Mouse (Mus musculus): ENCODE results near the gene Fndc10.
"Not testable (repeated sequence)": the region's sequence is repeated elsewhere in the genome, so short reads cannot be mapped to it uniquely, and the experiment has no call there.

Gene Fndc10

DNA sequence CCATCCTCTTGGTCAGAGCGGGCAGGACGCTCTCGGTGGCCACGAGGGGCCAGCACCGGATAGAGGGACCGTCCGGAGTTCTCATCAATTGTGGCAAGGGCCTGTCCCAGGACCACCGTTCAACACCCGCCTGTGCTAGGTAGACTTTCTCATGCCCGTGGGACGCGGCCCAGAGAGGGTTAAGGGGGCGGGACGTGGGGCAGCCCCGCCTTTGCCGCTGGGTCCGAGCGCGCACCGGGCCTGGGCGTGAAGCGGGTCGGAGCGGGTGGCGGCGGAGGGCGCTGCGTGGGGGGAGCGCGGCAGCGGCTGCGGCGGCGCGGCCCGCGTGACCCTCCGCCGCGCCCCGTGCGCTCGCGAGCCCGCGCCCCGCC is at the start of gene Fndc10:
TSS of gene Fndc10 (plus strand) at position 232 of the 371 bp plus-strand sequence.
- DNase-seq (ENCODE audit: low read depth): peak; percentile 61

GRCm38 (mm10) chr4:155645308-155645707 is 48.8 kb upstream of the Fndc10 start, which contains the start of gene Gm10563:
TSS of gene Gm10563 (minus strand) at chr4:155645408.
- not testable (repeated sequence) for DNase-seq (ENCODE audit: low read depth)

DNA sequence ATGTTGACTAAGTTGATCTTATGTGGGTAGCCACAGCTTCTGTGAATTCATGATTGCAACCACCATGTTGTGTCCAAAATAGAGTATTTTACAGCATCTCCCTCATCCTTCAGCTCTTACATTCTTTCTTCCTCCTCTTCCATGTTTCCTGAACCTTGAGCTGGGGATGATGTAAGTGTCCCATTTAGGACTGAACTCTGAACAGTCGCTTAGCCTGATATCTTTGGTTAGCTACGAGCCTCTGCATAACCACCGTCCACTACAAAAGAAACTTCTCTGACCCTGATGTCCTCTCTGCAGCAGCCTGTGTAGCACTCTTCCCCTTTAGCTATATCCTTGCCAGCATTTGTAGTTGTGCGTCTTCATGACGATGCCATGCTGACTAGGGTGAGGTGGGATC is 48.4 kb upstream of the Fndc10 start:
- DNase-seq (ENCODE audit: low read depth): no peak

GRCm38 (mm10) chr4:155649355-155649754 is 44.8 kb upstream of the Fndc10 start:
- no peak for DNase-seq (ENCODE audit: low read depth)

DNA sequence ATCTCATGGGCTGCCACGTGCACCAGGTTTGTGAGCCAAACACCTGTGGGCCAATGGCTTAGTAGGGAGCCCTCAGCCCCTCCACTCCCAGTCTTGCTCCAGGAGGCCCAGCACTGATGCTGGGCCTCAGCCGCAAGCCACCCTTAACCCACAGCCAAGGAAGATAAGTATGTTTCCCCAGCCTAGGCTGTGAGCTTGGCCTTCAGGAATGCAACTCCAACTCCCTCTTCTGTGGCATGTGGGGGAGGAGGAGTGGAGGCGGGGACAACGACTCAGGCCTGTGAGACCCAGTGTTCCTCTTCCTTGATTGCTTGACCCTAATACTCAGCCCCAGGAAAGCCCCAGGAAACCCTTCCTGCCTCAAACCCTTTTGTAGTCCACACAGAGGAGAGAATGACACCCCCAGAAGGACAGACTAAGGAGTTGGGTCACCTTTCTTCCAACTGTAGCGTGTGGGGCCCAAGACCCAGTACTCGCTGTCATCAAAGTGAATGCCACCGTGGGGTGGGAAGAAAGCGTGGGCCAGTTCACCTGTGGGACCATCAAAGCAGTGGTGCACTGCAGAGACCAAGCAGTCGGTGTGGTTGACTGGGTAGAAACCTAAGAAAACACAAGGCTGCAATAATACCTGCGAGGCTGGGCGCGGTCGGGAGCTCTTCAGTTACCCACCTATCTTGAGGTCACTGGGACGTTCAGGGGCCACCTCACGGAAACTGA is 42.4 kb upstream of the Fndc10 start:
- peak; percentile 69 for DNase-seq (ENCODE audit: low read depth)

- DNase-seq (ENCODE audit: low read depth): no peak
These were observed 41.7 kb upstream of the Fndc10 start for GRCm38 (mm10) chr4:155652283-155653085.

GRCm38 (mm10) chr4:155653086-155653450 is 41.1 kb upstream of the Fndc10 start, which contains the start of gene Mmp23:
TSS of gene Mmp23 (minus strand) at chr4:155653384.
- no peak for DNase-seq (ENCODE audit: low read depth)

DNA sequence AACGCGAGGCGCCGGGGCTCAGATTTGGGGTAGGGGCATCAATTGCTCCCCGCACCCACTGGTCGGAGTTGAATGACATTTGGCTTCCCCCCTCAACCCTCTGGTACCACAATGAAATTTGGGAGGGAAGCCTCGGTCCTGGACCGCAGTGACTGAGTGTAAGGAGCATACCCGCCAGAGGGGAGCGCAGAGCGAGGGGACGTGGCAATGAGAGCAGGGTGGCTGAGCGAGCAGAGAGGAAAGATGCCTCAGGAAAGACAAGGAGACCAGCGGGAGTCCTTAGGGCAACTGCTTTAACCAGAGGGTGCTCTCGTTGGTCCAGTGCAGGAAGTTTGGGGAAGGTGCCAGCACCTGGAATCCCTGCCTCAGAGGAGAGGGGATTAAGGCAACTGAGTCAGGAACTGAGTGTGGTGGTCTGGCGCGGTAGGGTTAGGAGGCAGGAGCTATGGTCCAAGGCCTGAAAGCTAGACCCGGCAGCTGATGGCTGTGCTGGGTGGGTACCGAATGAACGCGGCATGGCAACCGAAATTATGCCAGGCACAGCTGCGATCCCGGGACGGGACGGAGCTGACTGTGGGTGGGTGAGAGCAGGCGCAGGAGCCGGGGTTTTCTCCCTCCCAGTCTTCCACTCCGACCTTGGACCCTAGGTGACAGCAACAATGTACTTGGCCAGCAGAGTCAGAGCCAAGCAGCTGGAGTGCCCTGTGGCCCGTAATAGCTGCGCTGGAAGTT is 40.5 kb upstream of the Fndc10 start:
- no peak for DNase-seq (ENCODE audit: low read depth)

GRCm38 (mm10) chr4:155654183-155654455 is 40.0 kb upstream of the Fndc10 start:
- DNase-seq (ENCODE audit: low read depth): no peak

- DNase-seq (ENCODE audit: low read depth): no peak
These were observed 39.5 kb upstream of the Fndc10 start for GRCm38 (mm10) chr4:155654456-155655298.

- no peak for DNase-seq (ENCODE audit: low read depth)
These were observed 37.9 kb upstream of the Fndc10 start for GRCm38 (mm10) chr4:155656214-155656751.

DNA sequence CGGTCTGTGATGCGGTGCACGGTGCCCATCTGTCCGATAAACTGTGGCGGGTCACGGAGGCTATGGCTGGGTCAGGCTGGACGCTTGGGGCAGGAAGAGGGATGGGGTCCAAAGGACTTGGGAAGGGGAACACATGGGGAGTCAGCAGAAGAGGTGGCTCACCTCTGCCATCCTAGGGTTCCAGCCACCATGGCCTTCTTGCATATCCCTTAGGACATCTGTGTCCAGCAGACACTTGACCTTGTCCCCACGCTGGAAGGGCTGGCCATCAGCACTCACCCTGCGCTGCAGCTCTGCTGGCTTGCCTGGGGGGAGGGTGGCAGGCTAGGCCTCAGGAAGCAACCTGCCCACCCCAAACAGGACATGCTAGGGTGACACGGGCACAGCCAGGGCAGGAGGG is 35.2 kb upstream of the Fndc10 start:
- no peak for DNase-seq (ENCODE audit: low read depth)

DNA sequence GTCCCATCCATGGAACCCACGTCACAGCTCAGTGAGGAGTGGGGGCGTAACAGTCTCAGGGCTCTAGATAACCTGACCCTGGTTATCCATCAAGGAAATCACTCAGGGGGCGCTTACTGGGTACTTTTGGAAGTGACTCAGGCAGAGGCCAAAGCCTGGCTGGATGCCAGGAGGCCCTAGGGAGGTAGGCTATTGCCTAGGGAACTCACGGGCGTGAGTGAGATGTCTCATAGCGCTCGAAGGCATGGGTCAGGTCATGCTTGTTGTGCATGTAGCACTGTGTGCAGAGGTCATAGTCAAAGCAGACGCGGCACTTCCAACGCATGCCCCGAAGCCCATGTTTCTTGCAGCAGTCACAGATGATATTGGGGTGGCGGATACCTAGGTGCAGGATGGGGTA is 33.5 kb upstream of the Fndc10 start:
- DNase-seq (ENCODE audit: low read depth): peak; percentile 58

DNA sequence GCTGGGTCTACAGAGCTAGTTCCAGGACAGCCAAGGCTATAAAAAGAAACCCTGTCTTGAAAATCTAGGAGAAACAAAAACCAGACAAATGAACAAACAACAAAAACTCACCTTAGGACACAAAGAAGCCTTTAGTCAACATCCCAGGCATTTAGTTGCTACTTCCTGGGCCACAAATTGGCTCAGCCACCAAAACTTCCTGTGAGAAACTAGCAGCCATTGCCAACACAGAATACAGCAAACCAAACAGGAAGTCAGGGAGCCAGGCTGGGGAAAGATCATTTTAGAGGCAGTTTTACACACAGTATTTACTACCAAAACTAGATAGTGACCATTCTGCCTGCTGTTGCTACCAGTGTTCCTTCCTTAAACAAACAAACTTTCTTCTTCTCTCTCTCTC is 27.2 kb upstream of the Fndc10 start:
- DNase-seq (ENCODE audit: low read depth): no peak

DNA sequence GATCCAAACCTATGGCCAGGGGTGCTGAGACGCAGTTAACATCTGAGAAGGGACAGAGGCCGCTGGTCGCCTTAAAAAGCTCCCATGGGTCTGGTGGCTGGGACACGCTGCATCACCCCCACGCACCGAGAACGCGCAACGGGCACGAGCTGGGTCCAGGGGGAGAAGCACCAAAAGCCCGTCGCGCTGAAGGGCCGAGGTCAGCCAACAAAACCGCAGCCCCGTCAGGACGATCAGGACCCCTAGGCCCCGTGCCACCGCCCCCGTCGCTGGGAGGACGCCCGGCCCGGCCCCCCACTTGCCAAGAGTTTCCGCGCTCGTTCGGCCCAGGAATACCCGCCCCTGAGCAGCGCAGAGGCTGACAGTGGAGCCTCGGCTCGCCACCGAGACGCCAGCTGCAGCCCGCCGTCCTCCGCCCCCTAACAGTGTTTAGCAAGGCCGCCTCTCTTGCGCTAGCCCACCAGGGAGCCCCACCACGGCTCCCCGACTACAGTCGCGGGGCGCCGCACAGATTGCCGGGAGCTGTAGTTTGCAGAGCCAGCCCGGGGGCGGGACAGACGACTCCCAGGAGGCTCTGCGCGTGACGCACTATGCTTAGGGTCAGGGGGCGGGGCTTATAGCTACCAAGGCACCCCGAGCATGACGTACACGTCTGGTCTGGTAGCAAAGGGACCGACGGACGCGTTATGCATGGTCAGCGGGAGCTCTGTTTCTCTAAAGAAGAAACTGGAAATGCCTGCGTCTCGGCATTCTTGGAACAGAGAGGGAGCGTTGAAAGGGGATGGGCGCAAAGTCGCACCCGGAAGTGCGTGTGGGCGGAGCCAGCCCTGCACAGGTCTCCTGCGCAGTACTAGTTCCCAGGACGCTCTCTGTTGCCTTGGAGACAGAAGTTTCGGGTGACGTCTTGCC is 25.2 kb upstream of the Fndc10 start, which contains the start of gene Mib2:
TSS of gene Mib2 (minus strand) at position 510 of the 909 bp plus-strand sequence.
- DNase-seq (ENCODE audit: low read depth): peak; percentile 96

DNA sequence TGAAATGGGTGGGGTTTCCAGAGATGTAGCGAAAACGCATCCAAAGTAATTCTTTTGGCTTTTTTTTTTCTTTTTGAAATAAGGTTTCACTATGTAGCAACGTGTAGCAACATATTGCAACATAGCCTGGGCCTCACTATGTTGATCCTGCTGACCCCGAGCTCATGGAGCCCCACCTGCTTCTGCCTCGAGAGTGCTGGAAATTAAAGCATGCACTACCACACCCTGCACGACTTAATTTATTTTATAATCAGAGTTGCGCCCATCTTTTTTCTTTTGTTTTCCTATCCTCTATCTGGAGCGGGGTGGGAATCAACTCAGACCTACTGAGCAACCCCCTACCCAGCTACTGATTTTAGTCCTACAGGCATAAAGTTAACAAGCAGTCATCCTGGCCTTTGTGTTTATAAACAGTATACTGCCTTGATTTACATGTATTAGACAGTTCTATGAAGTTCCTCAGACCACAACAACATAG is 24.5 kb upstream of the Fndc10 start:
- no peak for DNase-seq (ENCODE audit: low read depth)

- not testable (repeated sequence) for DNase-seq (ENCODE audit: low read depth)
These were observed 23.9 kb upstream of the Fndc10 start for GRCm38 (mm10) chr4:155670236-155670635.

DNA sequence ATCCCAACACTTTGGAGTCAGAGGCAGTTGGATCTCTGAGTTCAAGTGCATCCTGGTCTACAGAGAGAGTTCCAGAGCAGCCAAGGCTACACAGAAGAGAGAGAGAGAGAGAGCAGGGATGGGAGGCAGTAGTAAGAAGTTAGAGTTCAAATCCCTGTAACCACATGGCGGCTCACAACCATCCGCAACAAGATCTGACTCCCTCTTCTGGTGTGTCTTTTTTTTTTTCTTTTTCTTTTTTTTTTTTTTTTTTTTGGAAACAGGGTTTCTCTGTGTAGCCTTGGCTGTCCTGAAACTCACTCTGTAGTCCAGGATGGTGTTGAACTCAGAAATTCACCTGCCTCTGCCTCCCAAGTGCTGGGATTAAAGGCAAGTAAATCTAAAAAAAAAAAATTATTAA is 22.1 kb upstream of the Fndc10 start:
- DNase-seq (ENCODE audit: low read depth): no peak

DNA sequence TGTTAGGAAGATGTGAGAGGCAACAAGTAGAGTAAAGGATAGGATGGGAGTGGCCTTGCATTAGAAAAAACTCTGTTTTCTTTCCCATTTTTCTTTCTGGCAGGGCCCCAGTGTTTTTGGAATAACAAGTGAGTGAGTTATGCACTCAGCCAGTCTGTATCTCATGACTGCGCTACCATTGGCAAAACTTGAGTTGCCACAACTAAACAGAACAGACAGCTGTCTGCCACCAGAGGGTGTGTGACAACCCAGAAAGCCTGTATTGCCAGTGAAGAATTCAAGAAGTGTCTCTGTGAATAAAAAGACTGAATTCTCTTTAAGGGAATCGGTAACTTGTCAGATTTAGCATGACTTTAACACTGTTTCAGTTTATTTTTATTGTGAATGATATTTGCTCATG is 18.2 kb upstream of the Fndc10 start:
- DNase-seq (ENCODE audit: low read depth): peak; percentile 71

DNA sequence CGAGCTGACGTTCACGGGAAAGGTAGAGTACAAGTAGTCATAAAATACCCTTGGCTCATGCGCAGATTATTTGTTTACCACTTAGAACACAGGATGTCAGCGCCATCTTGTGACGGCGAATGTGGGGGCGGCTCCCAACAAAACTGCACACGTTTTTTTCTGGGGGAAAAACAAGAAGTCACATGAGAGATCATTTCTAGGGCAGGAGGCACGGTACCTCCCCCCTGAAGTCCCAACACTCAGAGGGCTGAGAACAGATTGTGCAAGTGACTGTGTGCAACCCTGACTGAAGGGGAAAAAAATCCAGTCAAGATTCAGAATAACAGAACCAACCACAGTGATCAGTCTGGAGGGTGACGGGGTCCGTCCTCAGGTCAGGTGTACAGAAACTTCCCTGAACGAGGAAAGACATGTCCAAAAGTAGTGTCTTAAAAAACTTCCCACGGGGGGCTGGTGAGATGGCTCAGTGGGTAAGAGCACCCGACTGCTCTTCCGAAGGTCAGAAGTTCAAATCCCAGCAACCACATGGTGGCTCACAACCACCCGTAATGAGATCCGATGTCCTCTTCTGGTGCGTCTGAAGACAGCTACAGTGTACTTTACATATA is 10.4 kb upstream of the Fndc10 start:
- DNase-seq (ENCODE audit: low read depth): not testable (repeated sequence)
